Mouse (Mus musculus): ENCODE data around the gene Psg19.
A peak's percentile ranks its signal among the peaks of the same experiment; 100 is the strongest.
"Not testable (repeated sequence)": the region's sequence is repeated elsewhere in the genome, so short reads cannot be mapped to it uniquely, and the experiment has no call there.

Gene Psg19

GRCm38 (mm10) chr7:18798420-18798819 is at the start of gene Psg19:
Gene Psg19, minus strand, starts transcription at chr7:18798520.
- DNase-seq (ENCODE audit: extremely low spot score) = no peak

DNA sequence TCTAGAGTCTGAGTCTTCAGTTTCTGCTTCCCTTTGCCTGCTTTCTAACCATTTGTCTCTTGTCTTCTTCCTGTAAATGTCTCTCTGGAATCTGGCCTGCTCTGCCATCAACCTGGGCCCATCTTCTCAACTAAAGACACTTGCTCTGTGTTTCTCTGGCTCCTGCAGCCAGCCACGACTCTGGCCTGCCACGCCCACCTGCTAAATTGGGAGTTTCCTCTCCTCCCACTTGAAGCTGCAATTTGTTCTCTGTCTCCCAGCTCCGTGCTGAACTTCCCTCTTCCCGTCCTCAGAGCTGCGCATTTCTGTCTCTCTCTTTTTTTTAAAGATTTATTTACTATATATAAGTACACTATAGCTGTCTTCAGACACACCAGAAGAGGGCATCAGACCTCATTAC is 46.5 kb upstream of the Psg19 start:
- no peak for DNase-seq (ENCODE audit: extremely low spot score)

DNA sequence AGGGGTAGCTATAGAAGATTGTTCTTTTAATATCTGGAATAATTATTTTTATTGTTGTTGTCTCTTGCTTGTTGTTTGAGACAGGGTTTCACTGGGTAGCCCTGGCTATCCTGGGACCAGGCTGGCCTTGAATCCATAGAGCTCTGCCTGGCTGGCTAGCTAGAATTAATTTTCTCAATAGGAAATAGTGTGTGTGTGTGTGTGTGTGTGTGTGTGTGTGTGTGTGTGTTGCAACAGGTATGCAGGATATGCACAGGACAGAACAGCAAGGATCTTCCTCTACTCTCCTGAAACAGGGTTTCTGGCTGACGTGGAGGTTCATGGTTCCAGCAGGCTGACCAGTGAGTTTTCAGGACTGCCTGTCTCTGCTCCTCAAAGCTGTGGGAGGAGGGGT is 42.9 kb upstream of the Psg19 start:
- no peak for DNase-seq (ENCODE audit: extremely low spot score)

- DNase-seq (ENCODE audit: extremely low spot score) = peak; percentile 60
Measured at GRCm38 (mm10) chr7:18840386-18841173, 42.3 kb upstream of the Psg19 start.

DNA sequence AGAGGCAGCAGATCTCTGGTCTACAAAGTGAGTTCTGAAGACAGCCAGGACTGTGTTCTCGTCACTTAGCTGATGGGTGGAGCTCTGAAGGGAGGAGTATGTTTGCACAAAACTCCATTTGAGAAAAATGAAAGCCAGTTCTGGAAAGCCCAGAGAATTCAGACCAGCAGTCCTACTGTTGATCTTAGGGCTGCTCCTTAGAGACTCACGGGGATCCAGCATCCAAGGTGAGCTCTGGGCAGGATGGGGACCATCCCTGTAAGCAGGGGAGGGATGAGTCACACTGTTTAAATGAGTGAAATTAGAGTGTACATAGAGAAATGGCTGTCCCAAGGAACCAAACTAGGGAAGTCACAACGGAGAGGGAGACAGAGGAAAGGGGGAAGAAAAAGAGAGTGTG is 41.5 kb upstream of the Psg19 start, which contains the start of gene Mill2:
Mill2 (plus strand) TSS at position 102 of the 400 bp plus-strand sequence.
- DNase-seq (ENCODE audit: extremely low spot score) = no peak

DNA sequence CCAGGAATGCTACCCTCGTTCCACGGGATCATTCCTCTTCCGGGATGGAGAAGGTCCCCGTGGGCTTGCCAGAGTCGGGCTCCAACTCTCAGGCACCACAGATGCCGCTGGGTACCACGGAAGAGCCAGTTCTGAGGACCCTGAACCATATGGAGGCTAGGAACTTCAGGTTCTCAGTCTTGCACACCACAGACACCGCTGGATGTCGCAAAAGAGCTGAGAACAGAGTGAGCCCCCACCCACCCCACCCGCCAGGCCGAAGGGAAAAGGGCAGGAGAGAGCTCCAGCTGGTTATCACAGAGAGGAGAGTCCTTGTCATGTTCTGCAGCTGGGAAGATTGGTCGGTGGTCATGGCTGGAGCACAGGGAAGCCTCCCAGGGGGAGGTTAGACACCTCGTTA is 34.0 kb upstream of the Psg19 start:
- DNase-seq (ENCODE audit: extremely low spot score) = no peak

- no peak for DNase-seq (ENCODE audit: extremely low spot score)
Measured at GRCm38 (mm10) chr7:18829545-18829944, 31.2 kb upstream of the Psg19 start.

DNA sequence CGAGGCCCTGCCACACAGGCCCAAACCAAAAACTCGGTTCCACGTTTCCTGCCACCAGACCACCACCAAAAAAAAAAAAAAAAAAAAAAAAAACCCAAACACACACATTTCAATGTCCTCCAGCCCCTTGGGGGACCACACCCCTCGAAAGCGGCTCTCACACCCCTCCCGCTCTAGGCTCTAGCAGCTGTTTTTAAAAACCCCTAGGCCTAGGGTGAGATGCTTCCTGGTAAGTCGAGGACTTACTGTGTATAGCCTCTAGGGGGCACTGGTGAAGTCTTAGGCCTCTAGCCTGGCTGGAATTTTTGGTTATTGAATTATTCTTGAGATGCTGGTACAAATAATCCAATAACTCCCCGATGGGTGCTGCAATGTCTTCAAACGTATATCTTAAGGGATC is 30.3 kb upstream of the Psg19 start:
- DNase-seq (ENCODE audit: extremely low spot score) = peak; percentile 17

DNA sequence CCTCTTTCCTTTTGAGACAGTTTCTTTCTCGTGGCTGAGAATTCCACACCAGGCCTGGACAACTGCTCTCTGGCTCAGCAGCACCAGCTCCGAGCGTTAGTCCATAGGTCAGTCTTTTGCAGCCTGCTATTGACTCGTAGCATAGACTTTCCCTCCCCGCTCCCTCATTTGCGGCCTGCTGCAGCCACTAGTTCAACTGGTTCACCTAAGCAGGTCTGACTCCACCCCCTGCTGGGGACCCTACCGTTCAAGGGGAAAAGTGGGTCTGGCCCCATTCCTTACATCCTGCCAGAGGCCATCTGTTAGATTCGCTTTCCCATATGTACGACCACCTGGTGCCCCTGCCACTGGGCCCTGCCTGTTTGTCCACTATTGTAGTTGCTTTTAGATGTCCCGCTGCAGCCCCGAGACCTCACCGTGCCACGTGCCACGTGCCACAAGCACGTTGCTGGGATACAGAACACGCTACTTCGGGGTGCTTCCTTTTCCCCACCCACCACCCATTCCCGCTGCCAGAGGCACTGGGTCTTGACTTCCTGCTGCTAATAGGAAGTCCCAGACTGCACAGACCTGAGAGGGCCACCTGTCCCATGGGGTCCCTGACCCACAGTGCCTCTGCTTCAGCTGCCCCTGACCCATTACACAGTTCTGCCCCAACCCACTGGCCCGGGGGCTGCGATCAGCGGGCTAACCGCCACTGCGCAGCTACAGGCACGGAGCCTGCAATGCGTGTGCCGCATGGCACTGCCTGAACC is 29.6 kb upstream of the Psg19 start:
- peak; percentile 5 for DNase-seq (ENCODE audit: extremely low spot score)

- DNase-seq (ENCODE audit: extremely low spot score) = no peak
Measured at GRCm38 (mm10) chr7:18821507-18821906, 23.2 kb upstream of the Psg19 start, which contains the start of gene Psg17. Gene Psg17, minus strand, starts transcription at chr7:18821607.

GRCm38 (mm10) chr7:18818301-18818700 is 20.0 kb upstream of the Psg19 start:
- no peak for DNase-seq (ENCODE audit: extremely low spot score)

DNA sequence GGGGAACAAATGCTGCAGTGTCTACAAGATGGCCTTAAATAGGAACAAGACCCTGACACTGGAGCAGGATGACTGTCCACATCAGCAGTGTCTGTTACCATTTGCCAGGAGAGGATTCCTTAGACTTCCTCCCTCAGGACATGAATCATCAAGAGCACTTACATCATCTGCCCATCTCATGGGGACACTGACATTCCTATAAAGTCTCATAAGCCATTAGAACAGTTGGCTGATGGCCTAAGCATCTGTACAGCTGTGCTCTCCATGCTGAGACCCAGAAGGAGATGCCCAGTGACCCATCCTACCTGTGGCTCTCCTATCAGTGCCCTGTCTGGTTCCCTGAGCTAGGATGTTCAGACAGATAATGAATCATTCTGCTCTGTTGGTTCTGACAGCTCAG is 5.2 kb upstream of the Psg19 start:
- no peak for DNase-seq (ENCODE audit: extremely low spot score)

GRCm38 (mm10) chr7:18799129-18799528 is 809 bp upstream of the Psg19 start:
- peak; percentile 11 for DNase-seq (ENCODE audit: extremely low spot score)

- not testable (repeated sequence) for DNase-seq (ENCODE audit: extremely low spot score)
Measured at GRCm38 (mm10) chr7:18790671-18791070, 7.6 kb downstream of the Psg19 start.

- DNase-seq (ENCODE audit: extremely low spot score) = not testable (repeated sequence)
Measured at GRCm38 (mm10) chr7:18781301-18781700, 17.0 kb downstream of the Psg19 start.

- no peak for DNase-seq (ENCODE audit: extremely low spot score)
Measured at GRCm38 (mm10) chr7:18779337-18779781, 19.0 kb downstream of the Psg19 start.

- not testable (repeated sequence) for DNase-seq (ENCODE audit: extremely low spot score)
Measured at GRCm38 (mm10) chr7:18762885-18763284, 35.4 kb downstream of the Psg19 start.

GRCm38 (mm10) chr7:18760152-18760551 is 38.2 kb downstream of the Psg19 start:
- not testable (repeated sequence) for DNase-seq (ENCODE audit: extremely low spot score)

DNA sequence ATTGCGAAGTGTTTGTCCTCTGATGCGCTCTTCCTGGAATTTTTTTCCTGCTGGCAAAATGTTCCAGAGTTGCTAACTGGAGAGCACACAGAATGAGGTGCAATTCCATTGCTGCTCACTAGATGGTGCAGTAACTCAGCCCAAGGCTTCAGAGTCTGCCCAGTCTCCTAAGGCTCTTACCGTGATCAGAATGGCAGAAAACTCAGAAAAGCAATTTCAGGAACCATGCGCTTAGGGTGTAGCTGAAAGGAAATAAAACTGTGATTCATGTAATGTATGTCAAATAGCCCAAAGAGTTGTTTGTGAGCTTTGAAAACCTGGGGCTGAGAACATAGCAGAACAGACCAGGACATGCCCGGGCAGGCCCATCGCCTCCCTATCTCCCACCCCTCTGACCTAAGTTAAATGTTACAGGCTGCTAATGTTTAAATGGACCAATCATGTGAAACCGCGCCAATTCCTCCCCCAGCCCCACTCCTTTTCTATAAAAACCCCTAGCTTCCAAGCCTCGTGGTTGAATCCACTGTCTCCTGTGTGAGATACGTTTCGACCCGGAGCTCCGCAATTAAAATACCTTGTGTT is 48.3 kb downstream of the Psg19 start:
- peak; percentile 65 for DNase-seq (ENCODE audit: extremely low spot score)

GRCm38 (mm10) chr7:18748994-18749895 is 49.1 kb downstream of the Psg19 start:
- peak; percentile 13 for DNase-seq (ENCODE audit: extremely low spot score)

- DNase-seq (ENCODE audit: extremely low spot score) = not testable (repeated sequence)
Measured at GRCm38 (mm10) chr7:18747420-18747819, 50.9 kb downstream of the Psg19 start.

Measured in embryo, embryonic 9.5 days (tissue).